15 mouse cellular contexts compared by ENCODE assay signal in genomic region chr11:98711046-98711434, GRCm38 (mm10). TPM values are rescaled to one million over a fixed set of nuclear protein-coding genes. Genes with fewer than 3 reads are reported as not detected.
A peak's percentile ranks its signal among the peaks of the same experiment; 100 is the strongest.
DNase-seq lines count a peak whose midpoint lies in the region; ATAC-seq and TF ChIP-seq lines count a peak whose summit lies in the region.
"Had no signal": no experiment of that assay in that cellular context is flagged by ENCODE, and none has a peak within 500 bp of the region (broad histone marks: within the 10 kb centered on the region; RNA-seq: fewer than 3 reads in every experiment).

No protein-coding gene starts in this region.

- no peak for TF ChIP-seq CTCF in layer of hippocampus, adult 2 months (conservative IDR thresholded peaks at IDR 0.05)
- no peak for TF ChIP-seq CTCF in ES-Bruce4 (IDR thresholded peaks at IDR 0.05; ENCODE audit: low read depth, low read length)

- no peak; the same call in 1 of the 2 replicates for ATAC-seq in heart, embryonic 11.5 days (replicated peaks; ENCODE audit: insufficient number of reproducible peaks, low FRiP score, low TSS enrichment)
- no peak for ATAC-seq in embryonic facial prominence, embryonic 15.5 days (ENCODE audit: insufficient number of reproducible peaks, low FRiP score, low TSS enrichment, low read depth)
- ATAC-seq: midbrain, embryonic 16.5 days had no signal

- TF ChIP-seq EP300 in ES-Bruce4 (IDR thresholded peaks at IDR 0.05; ENCODE audit: insufficient read depth, low read depth, low read length): no peak

- WGBS in heart, embryonic 11.5 days (ENCODE audit: insufficient replicate concordance): 55% methylated on average over 4 of the region's 4 CpGs
- 69% methylated on average over 4 of the region's 4 CpGs for WGBS in embryonic facial prominence, embryonic 15.5 days

- peaks cover 13% of the 10 kb centered on the region for H3K4me1 ChIP-seq in heart, embryonic 11.5 days (ENCODE audit: control insufficient read depth, insufficient read depth, low read length)
- H3K4me1 ChIP-seq in ES-Bruce4 (ENCODE audit: control insufficient read depth, insufficient read depth, low read length): no peaks in the 10 kb centered on the region
- H3K4me1 ChIP-seq in embryonic facial prominence, embryonic 15.5 days: peaks cover 36% of the 10 kb centered on the region

- H3K27ac ChIP-seq in heart, embryonic 11.5 days (ENCODE audit: low read depth, low read length): peak overlapping the region; percentile 64; the same call in 1 of the 2 replicates
- H3K27ac ChIP-seq in layer of hippocampus, adult 2 months: 0 out of 2 replicates have a peak overlapping the region, but pooled peaks have one; percentile 19
- H3K27ac ChIP-seq in ES-Bruce4 (ENCODE audit: insufficient read depth, low read length): peak overlapping the region; percentile 31; the same call in 1 of the 2 replicates
- 0 out of 2 replicates have a peak overlapping the region, but pooled peaks have one; percentile 3 for H3K27ac ChIP-seq in embryonic facial prominence, embryonic 15.5 days (replicated peaks)

- H3K36me3 ChIP-seq in heart, embryonic 11.5 days (ENCODE audit: control insufficient read depth, insufficient read depth, low read length): peaks cover 28% of the 10 kb centered on the region
- H3K36me3 ChIP-seq in ES-Bruce4 (ENCODE audit: control insufficient read depth, insufficient read depth, low read length, poor library complexity, severe bottlenecking): no peaks in the 10 kb centered on the region; the same call in 1 of the 2 replicates
- H3K36me3 ChIP-seq in embryonic facial prominence, embryonic 15.5 days: peaks cover 73% of the 10 kb centered on the region

- peak overlapping the region; percentile 16; the same call in 1 of the 2 replicates for H3K9ac ChIP-seq in heart, embryonic 11.5 days (ENCODE audit: low read depth, low read length)
- no peak overlapping the region for H3K9ac ChIP-seq in ES-Bruce4 (ENCODE audit: low read depth, poor library complexity, severe bottlenecking)
- no peak overlapping the region for H3K9ac ChIP-seq in embryonic facial prominence, embryonic 15.5 days

- no peak overlapping the region for H3K4me2 ChIP-seq in heart, embryonic 11.5 days
- no peak overlapping the region for H3K4me2 ChIP-seq in embryonic facial prominence, embryonic 15.5 days (replicated peaks)

- no peaks in the 10 kb centered on the region for H3K27me3 ChIP-seq in heart, embryonic 11.5 days (ENCODE audit: control insufficient read depth, insufficient read depth, low read length)
- H3K27me3 ChIP-seq in ES-Bruce4 (ENCODE audit: control insufficient read depth, insufficient read depth, low read length, poor library complexity, severe bottlenecking): no peaks in the 10 kb centered on the region
- no peaks in the 10 kb centered on the region for H3K27me3 ChIP-seq in embryonic facial prominence, embryonic 15.5 days

- intact Hi-C loops in heart, postnatal 25 days (cut with DNase I): loop anchor here (2.0 kb wide), 1 partner anchor 78 kb away; no protein-coding TSS in a partner anchor

- no peaks in the 10 kb centered on the region for H3K9me3 ChIP-seq in heart, embryonic 11.5 days (replicated peaks; ENCODE audit: control insufficient read depth, low read length)
- no peaks in the 10 kb centered on the region for H3K9me3 ChIP-seq in ES-Bruce4 (replicated peaks; ENCODE audit: control insufficient read depth, insufficient read depth, low read length, poor library complexity, severe bottlenecking)
- no peaks in the 10 kb centered on the region for H3K9me3 ChIP-seq in embryonic facial prominence, embryonic 15.5 days (replicated peaks)

- no peak for DNase-seq in heart, postnatal 25 days (ENCODE audit: low spot score)
- no peak for DNase-seq in layer of hippocampus, adult 2 months (ENCODE audit: low spot score in 2 of 2)
- no peak for DNase-seq in layer of hippocampus, postnatal 25 days (ENCODE audit: extremely low spot score in 1 of 2, low spot score in 1 of 2)
- no peak for DNase-seq in ovary, postnatal 14 days (ENCODE audit: low spot score)
- DNase-seq in cerebellum, adult 11 months: no peak

- H3K4me3 ChIP-seq in heart, embryonic 11.5 days (ENCODE audit: low read depth, low read length): no peak overlapping the region
- H3K4me3 ChIP-seq in layer of hippocampus, adult 2 months: no peak overlapping the region
- no peak overlapping the region for H3K4me3 ChIP-seq in ES-Bruce4 (ENCODE audit: low read depth, low read length)
- no peak overlapping the region for H3K4me3 ChIP-seq in embryonic facial prominence, embryonic 15.5 days (replicated peaks)
- H3K4me3 ChIP-seq: erythroblast, embryonic 14.5 days had no signal

- TF ChIP-seq POLR2A in ES-Bruce4 (IDR thresholded peaks at IDR 0.05; ENCODE audit: insufficient read depth, low read length): no peak

RNA-seq across cellular contexts. Expression of gene Csf3, which starts 10.0 kb away (rescaled TPM):
- polyA plus RNA-seq in heart, embryonic 11.5 days (2014; fragmentation: Nextera tagmentation; extraction: Ambion mirVana): not detected in 2 replicates
- not detected for total RNA-seq in heart, postnatal 25 days (2021)
- not detected for total RNA-seq in layer of hippocampus, adult 2 months (2021)
- not detected for total RNA-seq in layer of hippocampus, postnatal 25 days (2021)
- not detected in 2 replicates for polyA plus RNA-seq in ES-Bruce4 (2011; ENCODE audit: insufficient read depth, insufficient read length, low read depth, missing spikeins)
- 0.12 and 0.31 TPM in 2 replicates for polyA plus RNA-seq in embryonic facial prominence, embryonic 15.5 days (2015; fragmentation: Nextera tagmentation; extraction: Ambion mirVana)
- total RNA-seq: gastrocnemius, postnatal 4 days; layer of hippocampus, postnatal 14 days had no signal
- polyA plus RNA-seq: cerebellum, adult 2 months; erythroblast, embryonic 14.5 days; midbrain, embryonic 16.5 days; neural tube, embryonic 11.5 days; stomach, embryonic 14.5 days had no signal

RNA-seq across cellular contexts. Expression of gene Med24, which starts 18.2 kb away (rescaled TPM):
- polyA plus RNA-seq in heart, embryonic 11.5 days (2014; fragmentation: Nextera tagmentation; extraction: Ambion mirVana): 31.6 and 42.1 TPM in 2 replicates
- total RNA-seq in heart, postnatal 25 days (2021): 10 to 100 TPM; 45.2 to 48.8 TPM
- 100 to 1,000 TPM; 146 to 148 TPM for total RNA-seq in layer of hippocampus, adult 2 months (2021)
- 100 to 1,000 TPM; 118 to 130 TPM for total RNA-seq in layer of hippocampus, postnatal 25 days (2021)
- polyA plus RNA-seq in ES-Bruce4 (2011; ENCODE audit: insufficient read depth, insufficient read length, low read depth, missing spikeins): 83.5 and 85.8 TPM in 2 replicates
- 52.3 and 53.3 TPM in 2 replicates for polyA plus RNA-seq in embryonic facial prominence, embryonic 15.5 days (2015; fragmentation: Nextera tagmentation; extraction: Ambion mirVana)

RNA-seq across cellular contexts. Expression of gene Psmd3, which starts 28.7 kb away (rescaled TPM):
- polyA plus RNA-seq in heart, embryonic 11.5 days (2014; fragmentation: Nextera tagmentation; extraction: Ambion mirVana): 122 and 131 TPM in 2 replicates
- total RNA-seq in heart, postnatal 25 days (2021): 100 to 1,000 TPM in 1 of 2 experiments, 10 to 100 TPM in 1; 98.7 to 104 TPM
- total RNA-seq in layer of hippocampus, adult 2 months (2021): 100 to 1,000 TPM; 123 to 125 TPM
- total RNA-seq in layer of hippocampus, postnatal 25 days (2021): 100 to 1,000 TPM; 127 to 128 TPM
- 123 and 129 TPM in 2 replicates for polyA plus RNA-seq in ES-Bruce4 (2011; ENCODE audit: insufficient read depth, insufficient read length, low read depth, missing spikeins)
- polyA plus RNA-seq in embryonic facial prominence, embryonic 15.5 days (2015; fragmentation: Nextera tagmentation; extraction: Ambion mirVana): 204 and 214 TPM in 2 replicates

RNA-seq across cellular contexts. Expression of gene Thra, which starts 29.4 kb away (rescaled TPM):
- 32.2 and 35.7 TPM in 2 replicates for polyA plus RNA-seq in heart, embryonic 11.5 days (2014; fragmentation: Nextera tagmentation; extraction: Ambion mirVana)
- total RNA-seq in heart, postnatal 25 days (2021): 100 to 1,000 TPM; 102 to 117 TPM
- 1,000 to 10,000 TPM in 1 of 2 experiments, 100 to 1,000 TPM in 1; 996 to 1,082 TPM for total RNA-seq in layer of hippocampus, adult 2 months (2021)
- 1,000 to 10,000 TPM; 1,027 to 1,094 TPM for total RNA-seq in layer of hippocampus, postnatal 25 days (2021)
- 20.7 and 24.6 TPM in 2 replicates for polyA plus RNA-seq in ES-Bruce4 (2011; ENCODE audit: insufficient read depth, insufficient read length, low read depth, missing spikeins)
- polyA plus RNA-seq in embryonic facial prominence, embryonic 15.5 days (2015; fragmentation: Nextera tagmentation; extraction: Ambion mirVana): 51.0 and 51.2 TPM in 2 replicates

RNA-seq across cellular contexts. Expression of gene Gsdma, which starts 46.9 kb away (rescaled TPM):
- polyA plus RNA-seq in heart, embryonic 11.5 days (2014; fragmentation: Nextera tagmentation; extraction: Ambion mirVana): not detected in 2 replicates
- not detected for total RNA-seq in heart, postnatal 25 days (2021)
- total RNA-seq in layer of hippocampus, adult 2 months (2021): not detected
- not detected for total RNA-seq in layer of hippocampus, postnatal 25 days (2021)
- 0.22 and 0.56 TPM in 2 replicates for polyA plus RNA-seq in ES-Bruce4 (2011; ENCODE audit: insufficient read depth, insufficient read length, low read depth, missing spikeins)
- polyA plus RNA-seq in embryonic facial prominence, embryonic 15.5 days (2015; fragmentation: Nextera tagmentation; extraction: Ambion mirVana): 11.8 and 14.0 TPM in 2 replicates
- total RNA-seq: gastrocnemius, postnatal 4 days; layer of hippocampus, postnatal 14 days had no signal
- polyA plus RNA-seq: erythroblast, embryonic 14.5 days; midbrain, embryonic 16.5 days; neural tube, embryonic 11.5 days had no signal

Comparison
In these comparisons a context has a peak if more than half of its experiments do, and no peak if none do; other contexts are left out.
1. H3K27ac ChIP-seq: peak in every context shown above with its lines; median percentile 64 in heart, embryonic 11.5 days; 31 in ES-Bruce4; 19 in layer of hippocampus, adult 2 months; 3 in embryonic facial prominence, embryonic 15.5 days.